Mouse (Mus musculus): ENCODE data around the gene Ndufa7. TPM values are rescaled to one million over a fixed set of nuclear protein-coding genes. Genes with fewer than 3 reads are reported as not detected.
A peak's percentile ranks its signal among the peaks of the same experiment; 100 is the strongest.

The Ndufa7 gene
- total and polyA plus RNA-seq, 2 experiments from 2014 or later = 766 to 899 TPM

GRCm38 (mm10) chr17:33780431-33780830, 43.9 kb upstream of the Ndufa7 start:
- 59% methylated on average over 5 of the region's 5 CpGs for WGBS
- Histone ChIP-seq H3K36me3 (replicated peaks; ENCODE audit: control insufficient read depth, insufficient read depth, low read length) (peaks cover 34% of the 10 kb centered on the region; the same call in 1 of the 2 replicates), H3K27ac (ENCODE audit: low read depth) (peak overlapping the region; percentile 91), H3K9ac (replicated peaks; ENCODE audit: low read depth, low read length) (peak overlapping the region; percentile 66), H3K27me3 (ENCODE audit: control insufficient read depth, insufficient read depth, low read length) (no peaks in the 10 kb centered on the region), H3K9me3 (replicated peaks; ENCODE audit: control insufficient read depth, low read length) (no peaks in the 10 kb centered on the region), H3K4me2 (ENCODE audit: low read depth, low read length) (peak overlapping the region; percentile 82), H3K4me3 (ENCODE audit: low read depth, low read length) (peak overlapping the region; percentile 57), H3K4me1 (ENCODE audit: control insufficient read depth, insufficient read depth) (peaks cover 70% of the 10 kb centered on the region)
- ATAC-seq (ENCODE audit: insufficient read depth, low read depth) (no peak), DNase-seq (ENCODE audit: low spot score) (no peak)
- TF ChIP-seq EP300 (IDR thresholded peaks at IDR 0.05; ENCODE audit: low read depth) = no peak
- TF ChIP-seq CTCF (IDR thresholded peaks at IDR 0.05; ENCODE audit: low read depth) = no peak

DNA sequence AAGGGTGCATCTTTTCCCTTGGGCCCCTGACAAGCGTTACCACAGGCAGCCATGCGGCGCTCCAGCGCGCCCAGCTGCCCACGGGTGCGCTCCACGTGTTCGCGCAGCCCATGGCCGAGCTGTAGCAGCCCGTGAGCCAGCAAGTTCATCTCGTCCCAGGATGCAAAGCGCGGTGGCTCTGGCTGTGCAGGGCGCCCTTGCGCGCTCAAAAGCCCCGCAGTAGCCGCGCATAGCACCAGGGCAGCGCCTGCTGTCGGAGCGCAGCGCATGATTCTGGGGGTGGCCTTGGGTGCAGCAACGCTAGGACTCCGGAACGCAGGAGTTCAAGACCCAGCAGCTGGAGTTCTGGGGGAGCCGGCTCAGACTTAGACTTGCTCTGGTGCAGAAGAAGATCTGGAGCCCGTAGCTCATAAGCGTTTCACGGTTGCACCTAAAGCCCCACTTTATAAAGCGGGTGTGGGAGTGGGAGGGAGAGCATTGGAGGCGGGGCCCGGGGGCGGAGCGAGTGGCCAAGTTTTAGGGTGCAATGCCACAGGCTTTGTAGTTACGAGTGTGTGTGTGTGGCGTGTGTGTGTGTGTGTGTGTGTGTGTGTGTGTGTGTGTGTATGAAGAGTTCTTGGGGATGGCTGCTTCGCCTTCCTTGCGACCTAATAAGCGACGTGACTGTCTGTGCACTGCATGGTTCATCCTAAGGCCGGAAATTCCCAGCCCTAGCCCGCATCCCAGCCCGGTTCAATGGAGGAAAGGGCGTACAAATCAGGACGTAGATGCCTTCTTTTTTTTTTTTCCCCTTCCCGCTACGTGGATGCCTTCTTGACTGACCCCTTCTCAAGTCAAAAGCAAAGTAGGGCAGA, 43.0 kb upstream of the Ndufa7 start, which contains the start of gene Angptl4:
Angptl4 (minus strand) TSS at position 707 of the 854 bp plus-strand sequence.
- Histone ChIP-seq H3K4me1 (ENCODE audit: control insufficient read depth, insufficient read depth) (peaks cover 71% of the 10 kb centered on the region), H3K9ac (replicated peaks; ENCODE audit: low read depth, low read length) (peak within 1 kb of the TSS; percentile 66), H3K4me2 (ENCODE audit: low read depth, low read length) (peak within 1 kb of the TSS; percentile 82), H3K27ac (ENCODE audit: low read depth) (peak within 1 kb of the TSS; percentile 91), H3K27me3 (ENCODE audit: control insufficient read depth, insufficient read depth, low read length) (no peaks in the 10 kb centered on the region), H3K9me3 (replicated peaks; ENCODE audit: control insufficient read depth, low read length) (no peaks in the 10 kb centered on the region), H3K4me3 (ENCODE audit: low read depth, low read length) (peak within 1 kb of the TSS; percentile 57), H3K36me3 (replicated peaks; ENCODE audit: control insufficient read depth, insufficient read depth, low read length) (peaks cover 25% of the 10 kb centered on the region; the same call in 1 of the 2 replicates)
- peak; percentile 61 for ATAC-seq (ENCODE audit: insufficient read depth, low read depth)
- no peak for TF ChIP-seq CTCF (IDR thresholded peaks at IDR 0.05; ENCODE audit: low read depth)
- no peak; the same call in 1 of the 2 replicates for TF ChIP-seq EP300 (IDR thresholded peaks at IDR 0.05; ENCODE audit: low read depth)
- DNase-seq (ENCODE audit: low spot score) = peak; percentile 70
- 2% methylated on average over 48 of the region's 50 CpGs for WGBS

DNA sequence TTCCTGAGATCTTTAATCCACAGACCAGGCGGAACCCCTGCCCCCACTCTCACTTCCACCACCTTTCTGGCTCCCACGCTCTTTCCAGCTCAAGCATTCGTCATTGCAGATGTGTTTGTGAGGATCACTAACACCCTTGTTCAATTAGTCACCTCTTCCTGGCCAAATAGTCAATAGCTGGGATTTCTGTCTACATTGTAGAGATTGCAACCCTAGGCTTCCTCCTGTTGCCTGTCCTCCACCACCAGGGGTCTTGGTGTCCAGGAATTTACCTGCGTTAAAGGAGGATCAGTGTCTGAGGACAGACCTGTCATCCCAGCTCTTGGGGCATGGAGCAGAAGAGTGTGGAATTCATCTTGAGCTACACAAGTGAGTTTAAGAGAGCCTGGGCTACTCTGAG, 42.3 kb upstream of the Ndufa7 start:
- H3K4me2 ChIP-seq (ENCODE audit: low read depth, low read length) = peak overlapping the region; percentile 82
- ATAC-seq (ENCODE audit: insufficient read depth, low read depth) = no peak
- H3K9me3 ChIP-seq (replicated peaks; ENCODE audit: control insufficient read depth, low read length) = no peaks in the 10 kb centered on the region
- H3K27ac ChIP-seq (ENCODE audit: low read depth) = peak overlapping the region; percentile 91
- peak overlapping the region; percentile 66; the same call in 1 of the 2 replicates for H3K9ac ChIP-seq (replicated peaks; ENCODE audit: low read depth, low read length)
- TF ChIP-seq EP300 (IDR thresholded peaks at IDR 0.05; ENCODE audit: low read depth) (no peak), CTCF (IDR thresholded peaks at IDR 0.05; ENCODE audit: low read depth) (peak; percentile 21; the same call in 1 of the 2 replicates)
- peak overlapping the region; percentile 57 for H3K4me3 ChIP-seq (ENCODE audit: low read depth, low read length)
- H3K4me1 ChIP-seq (ENCODE audit: control insufficient read depth, insufficient read depth) = peaks cover 71% of the 10 kb centered on the region
- DNase-seq (ENCODE audit: low spot score) = no peak
- no peaks in the 10 kb centered on the region for H3K27me3 ChIP-seq (ENCODE audit: control insufficient read depth, insufficient read depth, low read length)
- WGBS = 51% methylated on average over 4 of the region's 4 CpGs
- H3K36me3 ChIP-seq (replicated peaks; ENCODE audit: control insufficient read depth, insufficient read depth, low read length) = peaks cover 18% of the 10 kb centered on the region; the same call in 1 of the 2 replicates

GRCm38 (mm10) chr17:33783408-33783807, 41.0 kb upstream of the Ndufa7 start:
- Histone ChIP-seq H3K9me3 (replicated peaks; ENCODE audit: control insufficient read depth, low read length) (no peaks in the 10 kb centered on the region), H3K4me2 (ENCODE audit: low read depth, low read length) (no peak overlapping the region), H3K9ac (replicated peaks; ENCODE audit: low read depth, low read length) (no peak overlapping the region), H3K27ac (ENCODE audit: low read depth) (peak overlapping the region; percentile 39), H3K4me3 (ENCODE audit: low read depth, low read length) (no peak overlapping the region), H3K36me3 (replicated peaks; ENCODE audit: control insufficient read depth, insufficient read depth, low read length) (peaks cover 5% of the 10 kb centered on the region; the same call in 1 of the 2 replicates), H3K4me1 (ENCODE audit: control insufficient read depth, insufficient read depth) (peaks cover 66% of the 10 kb centered on the region), H3K27me3 (ENCODE audit: control insufficient read depth, insufficient read depth, low read length) (no peaks in the 10 kb centered on the region)
- peak; percentile 16; the same call in 1 of the 2 replicates for ATAC-seq (ENCODE audit: insufficient read depth, low read depth)
- TF ChIP-seq CTCF (IDR thresholded peaks at IDR 0.05; ENCODE audit: low read depth) (no peak), EP300 (IDR thresholded peaks at IDR 0.05; ENCODE audit: low read depth) (peak; percentile 70; the same call in 1 of the 2 replicates)
- DNase-seq (ENCODE audit: low spot score) = peak; percentile 85

GRCm38 (mm10) chr17:33784939-33785338, 39.4 kb upstream of the Ndufa7 start:
- Histone ChIP-seq H3K9ac (replicated peaks; ENCODE audit: low read depth, low read length) (no peak overlapping the region), H3K4me2 (ENCODE audit: low read depth, low read length) (no peak overlapping the region), H3K4me1 (ENCODE audit: control insufficient read depth, insufficient read depth) (peaks cover 59% of the 10 kb centered on the region), H3K4me3 (ENCODE audit: low read depth, low read length) (no peak overlapping the region), H3K36me3 (replicated peaks; ENCODE audit: control insufficient read depth, insufficient read depth, low read length) (no peaks in the 10 kb centered on the region), H3K9me3 (replicated peaks; ENCODE audit: control insufficient read depth, low read length) (no peaks in the 10 kb centered on the region), H3K27me3 (ENCODE audit: control insufficient read depth, insufficient read depth, low read length) (no peaks in the 10 kb centered on the region), H3K27ac (ENCODE audit: low read depth) (no peak overlapping the region)
- no peak for DNase-seq (ENCODE audit: low spot score)
- TF ChIP-seq CTCF (IDR thresholded peaks at IDR 0.05; ENCODE audit: low read depth) = no peak
- TF ChIP-seq EP300 (IDR thresholded peaks at IDR 0.05; ENCODE audit: low read depth) = no peak
- 56% methylated on average over 2 of the region's 2 CpGs for WGBS
- no peak for ATAC-seq (ENCODE audit: insufficient read depth, low read depth)

Data from heart, postnatal 0 days (tissue).